Mouse (Mus musculus) liver, embryonic 14.5 days (tissue): ENCODE results near the gene Abhd17b.

Source experiments
- CTCF ChIP-seq: IDR thresholded peaks from 2 replicates; pipeline ENCODE4 v1.5.1; 2016; ENCODE audit warnings: antibody characterized with exemption, low read depth, control low read depth
- EP300 ChIP-seq: IDR thresholded peaks from 2 replicates; pipeline ENCODE4 v1.6.1; 2016; ENCODE audit warnings: antibody characterized with exemption, low read depth

GRCm38 (mm10) chr19:21715515-21715914 lies 62.5 kb downstream of the Abhd17b start:
- TF ChIP-seq EP300 (no peak), CTCF (no peak)
